Mouse (Mus musculus) lung, postnatal 36 days (tissue): ENCODE measurements around the gene Casq2.

Source experiments
- DNase-seq: peaks from one replicate; pipeline ENCODE4 v3.0.0; 2022; ENCODE audit warnings: mixed read lengths

Casq2 gene

GRCm38 (mm10) chr3:102194291-102195051 is 108.3 kb downstream of the Casq2 start:
- no peak for DNase-seq

- DNase-seq: no peak
Observed at GRCm38 (mm10) chr3:102195762-102196161, 109.5 kb downstream of the Casq2 start.
